Mouse (Mus musculus): ENCODE measurements around the gene Olfr159.

DNA sequence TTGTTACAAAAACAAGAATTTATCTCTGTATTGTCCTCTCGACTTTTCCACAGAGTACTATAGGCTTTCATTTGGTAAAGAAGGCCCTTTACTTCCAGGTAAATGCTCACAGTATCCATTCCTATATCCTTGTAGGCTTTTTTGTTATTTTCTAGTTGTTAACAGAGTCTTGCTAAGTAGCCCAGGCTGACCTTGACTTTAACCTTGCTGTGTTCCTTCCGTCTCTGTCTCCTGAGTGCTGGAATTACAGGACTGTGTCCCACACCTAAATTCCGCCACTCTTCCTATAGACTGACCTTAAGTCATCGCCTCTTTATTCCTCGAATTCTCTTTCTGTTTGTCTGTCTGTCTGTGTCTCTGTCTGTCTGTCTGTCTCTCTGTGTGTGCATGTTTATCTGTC is 2.5 kb downstream of the Olfr159 start:
- no peak for TF ChIP-seq USF1 (IDR thresholded peaks at IDR 0.05; ENCODE audit: low read depth, low read length)
- TF ChIP-seq MAFK (IDR thresholded peaks at IDR 0.05; ENCODE audit: borderline replicate concordance, low read depth, low read length), result no peak
- TF ChIP-seq EP300 (IDR thresholded peaks at IDR 0.05; ENCODE audit: low read depth in 1 of 2, low read length in 2 of 2), result no peak
- no peak for TF ChIP-seq GABPA (IDR thresholded peaks at IDR 0.05; ENCODE audit: low read depth, low read length)
- no peak for TF ChIP-seq POLR2A (IDR thresholded peaks at IDR 0.05; ENCODE audit: control insufficient read depth in 1 of 2, insufficient read depth in 1 of 2, low read depth in 1 of 2, low read length in 2 of 2, poor library complexity in 1 of 2)
- TF ChIP-seq UBTF (IDR thresholded peaks at IDR 0.05; ENCODE audit: borderline replicate concordance, insufficient read depth, low read depth, low read length), result no peak
- no peak for TF ChIP-seq CHD1 (IDR thresholded peaks at IDR 0.05; ENCODE audit: low read depth, low read length)

Data from MEL (cell line).